Mouse (Mus musculus): ENCODE data around the gene Ttyh3. TPM values are rescaled to one million over a fixed set of nuclear protein-coding genes. Genes with fewer than 3 reads are reported as not detected.

The Ttyh3 gene
- total RNA-seq, 2 experiments from 2014 or later: 7.6 to 7.7 TPM

DNA sequence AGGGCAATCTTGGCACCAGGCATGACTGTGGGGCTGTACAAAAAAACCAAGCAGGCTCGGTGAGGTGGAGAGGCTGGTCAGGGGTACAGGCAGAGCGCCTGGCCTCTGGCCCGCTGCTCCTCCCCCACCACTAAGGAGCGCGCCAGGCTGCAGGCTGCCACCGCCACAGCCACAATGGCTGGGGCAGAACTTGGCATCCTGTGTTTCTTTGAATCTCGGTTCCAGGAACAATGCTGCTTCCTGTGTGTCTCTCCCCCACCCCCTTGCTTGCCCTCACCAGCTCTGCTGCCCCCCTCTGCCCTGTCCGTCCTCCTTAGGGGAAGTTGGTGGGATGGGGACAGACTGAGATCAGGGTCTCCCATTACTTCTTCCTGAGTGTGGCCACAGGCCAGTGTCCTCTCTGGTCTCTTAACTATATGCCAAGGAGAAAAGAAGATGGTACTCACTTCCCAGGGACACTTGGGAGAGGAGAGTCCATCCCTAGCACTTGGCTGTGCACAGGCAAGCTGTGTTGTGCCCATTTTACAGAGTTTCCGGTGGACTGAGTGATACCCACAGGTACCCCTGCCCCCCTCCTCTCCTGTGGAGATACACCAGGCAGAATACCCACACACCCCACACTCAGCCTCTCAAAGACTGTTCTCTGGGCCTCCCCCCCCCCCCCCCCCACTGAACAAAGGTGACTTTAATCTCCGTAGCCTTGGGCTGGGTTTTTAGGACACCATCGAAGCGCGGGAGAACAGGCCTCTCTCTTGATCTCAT, 39.1 kb downstream of the Ttyh3 start:
- peak; percentile 53 to 69 for DNase-seq

DNA sequence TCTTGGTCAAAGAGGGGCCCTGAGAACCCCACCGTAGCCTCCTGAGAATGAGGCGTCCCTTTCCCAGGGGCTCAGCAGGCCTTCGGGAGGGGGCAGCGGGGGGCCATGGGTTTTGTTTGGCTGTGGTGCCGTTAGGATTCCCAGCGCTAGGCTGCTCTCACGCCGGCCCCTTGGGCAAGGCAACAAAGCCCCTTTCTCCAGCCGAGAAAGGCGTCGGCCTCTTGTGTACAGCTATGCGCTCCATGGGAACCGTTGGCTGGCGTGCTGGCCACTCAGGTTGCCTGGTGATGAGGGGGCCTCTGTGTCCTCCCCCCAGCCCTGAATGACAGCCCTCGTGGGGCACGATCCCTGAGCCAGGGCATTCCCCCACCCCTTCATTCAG, 40.2 kb downstream of the Ttyh3 start:
- peak in 1 of 2 experiments; percentile 35 for DNase-seq

DNA sequence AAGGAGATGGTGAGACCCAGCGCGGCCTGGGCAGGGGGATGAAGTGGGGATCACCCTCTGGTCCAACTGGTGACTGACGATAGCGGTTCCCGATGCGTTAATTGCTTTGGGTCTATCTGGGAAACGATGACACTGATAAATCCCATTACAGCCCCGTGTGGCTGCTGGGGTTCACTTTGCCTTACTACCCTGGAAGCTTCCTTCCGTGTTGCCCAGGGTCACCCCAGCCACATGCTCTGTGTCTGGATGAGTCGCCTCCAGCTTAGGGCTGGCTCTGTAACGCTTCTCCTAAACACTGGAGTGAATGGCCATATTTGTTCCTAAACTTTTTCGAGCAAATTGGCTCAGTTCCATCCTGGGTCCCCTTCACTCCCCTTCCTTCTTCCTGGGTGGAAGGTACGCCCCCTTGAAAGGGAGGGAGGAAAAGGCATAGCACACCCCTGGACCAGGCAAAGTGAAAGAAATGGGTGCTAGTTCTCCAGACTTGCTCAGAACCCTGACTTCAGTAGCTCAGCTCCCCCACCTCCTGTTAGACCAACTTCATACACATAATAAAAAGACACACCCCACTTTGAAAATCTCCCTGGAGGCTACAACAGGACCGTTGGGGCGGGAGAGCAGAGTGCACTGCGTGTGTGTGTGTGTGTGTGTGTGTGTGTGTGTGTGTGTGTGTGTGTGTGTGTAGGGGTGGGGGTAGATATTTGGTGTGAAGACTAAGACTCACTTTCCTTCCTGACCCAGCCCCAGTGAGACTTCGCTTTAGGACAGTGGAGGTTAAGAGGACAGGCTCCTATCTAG, 40.8 kb downstream of the Ttyh3 start:
- DNase-seq: peak; percentile 45 to 58

DNA sequence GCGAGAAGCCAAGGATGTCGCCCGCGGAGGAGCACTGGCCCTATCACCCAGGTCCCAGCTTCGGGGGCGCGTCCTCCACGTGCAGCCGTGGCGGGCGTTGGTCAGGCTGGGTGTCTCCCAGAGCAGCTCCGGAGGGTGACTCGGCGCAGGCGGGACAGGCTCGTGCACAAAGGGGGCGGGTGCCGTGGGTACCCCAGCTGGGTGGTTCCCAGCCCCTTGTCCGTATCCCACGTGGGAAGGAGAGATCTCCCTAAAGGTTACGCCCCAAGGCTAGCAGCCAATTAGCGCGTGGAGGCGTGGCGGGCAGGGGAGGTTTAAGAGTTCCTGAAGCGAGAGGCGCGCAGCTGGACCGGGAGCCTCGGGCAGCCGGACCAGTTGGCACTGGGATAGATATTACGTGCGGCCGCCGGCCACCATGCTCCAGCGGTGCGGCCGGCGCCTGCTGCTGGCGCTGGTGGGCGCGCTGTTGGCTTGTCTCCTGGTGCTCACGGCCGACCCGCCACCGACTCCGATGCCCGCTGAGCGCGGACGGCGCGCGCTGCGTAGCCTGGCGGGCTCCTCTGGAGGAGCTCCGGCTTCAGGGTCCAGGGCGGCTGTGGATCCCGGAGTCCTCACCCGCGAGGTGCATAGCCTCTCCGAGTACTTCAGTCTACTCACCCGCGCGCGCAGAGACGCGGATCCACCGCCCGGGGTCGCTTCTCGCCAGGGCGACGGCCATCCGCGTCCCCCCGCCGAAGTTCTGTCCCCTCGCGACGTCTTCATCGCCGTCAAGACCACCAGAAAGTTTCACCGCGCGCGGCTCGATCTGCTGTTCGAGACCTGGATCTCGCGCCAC, 41.6 kb downstream of the Ttyh3 start, which contains the start of gene Lfng:
Gene Lfng (plus strand): TSS at position 320 of the 835 bp plus-strand sequence.
- DNase-seq: peak; percentile 95 to 97

DNA sequence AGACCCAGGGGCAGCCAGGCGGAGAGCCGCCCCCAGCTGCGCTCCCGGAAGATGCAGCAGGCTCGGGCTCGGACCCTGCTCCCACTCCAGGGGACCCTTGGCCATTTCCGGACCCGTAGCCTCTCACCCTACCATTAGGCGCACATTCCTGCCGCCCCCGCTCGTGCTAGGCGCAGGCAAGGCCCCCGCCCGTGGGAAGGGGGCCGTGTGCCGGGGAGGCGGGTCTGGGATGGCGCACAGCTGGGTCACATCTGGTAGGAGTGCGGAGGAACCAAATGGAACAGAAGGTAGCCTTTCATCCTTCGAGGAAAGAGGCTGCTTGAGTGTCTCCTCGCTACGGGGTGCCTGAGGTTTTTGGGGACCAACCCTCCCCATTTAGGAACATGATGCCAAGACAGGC, 42.4 kb downstream of the Ttyh3 start:
- no peak for DNase-seq

DNA sequence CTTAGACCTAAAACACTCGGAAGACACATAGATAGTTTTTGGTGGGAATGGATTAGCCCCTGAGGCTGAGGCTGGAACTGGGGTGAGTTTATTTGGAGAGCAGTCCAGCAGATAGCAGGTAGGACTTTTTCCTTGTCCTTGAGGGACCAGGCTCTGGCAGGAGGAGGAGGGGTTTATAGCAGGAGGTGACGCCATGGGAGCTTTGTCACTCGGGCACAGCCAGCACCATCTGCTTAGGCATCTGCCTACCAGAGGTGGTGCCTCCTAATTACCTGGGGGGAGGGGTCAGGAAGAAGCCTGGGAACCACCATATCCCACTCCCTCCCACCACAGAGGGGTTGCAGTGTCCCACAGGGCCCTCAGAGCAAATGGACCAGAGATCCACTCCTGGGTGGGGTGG, 43.6 kb downstream of the Ttyh3 start:
- no peak for DNase-seq

DNA sequence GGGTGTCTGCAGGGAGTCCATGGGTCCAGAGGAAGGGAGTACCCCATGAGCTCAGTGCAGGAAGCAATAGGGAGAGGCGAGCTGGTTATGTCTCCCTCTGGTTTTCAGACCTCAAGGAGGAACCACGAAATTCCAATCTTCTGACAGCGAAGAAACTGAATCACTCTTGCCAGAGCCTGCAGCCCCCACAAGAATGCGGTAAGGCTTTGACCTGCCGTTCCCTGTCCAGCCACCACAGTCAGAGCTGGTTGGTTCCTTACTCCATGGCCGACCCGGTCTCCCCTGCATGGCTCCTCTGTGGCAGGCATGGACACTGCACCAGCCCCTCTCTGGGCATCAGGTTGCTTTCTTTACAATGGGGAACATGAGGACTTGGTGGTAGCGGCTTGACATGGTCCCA, 44.4 kb downstream of the Ttyh3 start:
- no peak for DNase-seq

DNA sequence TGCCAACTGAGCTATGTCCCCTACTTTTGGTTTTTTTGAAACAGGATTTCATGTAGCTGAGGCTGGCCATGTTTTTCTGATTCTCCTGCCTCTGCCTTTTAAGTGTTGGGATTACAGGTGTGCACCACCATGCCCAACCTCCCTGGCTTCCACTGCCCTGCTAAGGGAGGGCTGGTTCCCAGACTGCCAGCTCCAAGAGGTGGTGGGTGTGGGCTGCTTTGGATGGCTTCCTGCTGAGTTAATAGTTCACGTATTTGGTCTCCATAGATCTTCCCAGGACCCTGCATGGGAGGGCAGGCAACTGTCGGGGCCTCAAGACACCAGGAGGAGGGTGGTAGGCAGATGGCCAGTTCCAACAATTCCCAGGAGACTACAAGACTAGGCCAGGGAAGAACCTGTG, 46.3 kb downstream of the Ttyh3 start:
- no peak for DNase-seq

DNA sequence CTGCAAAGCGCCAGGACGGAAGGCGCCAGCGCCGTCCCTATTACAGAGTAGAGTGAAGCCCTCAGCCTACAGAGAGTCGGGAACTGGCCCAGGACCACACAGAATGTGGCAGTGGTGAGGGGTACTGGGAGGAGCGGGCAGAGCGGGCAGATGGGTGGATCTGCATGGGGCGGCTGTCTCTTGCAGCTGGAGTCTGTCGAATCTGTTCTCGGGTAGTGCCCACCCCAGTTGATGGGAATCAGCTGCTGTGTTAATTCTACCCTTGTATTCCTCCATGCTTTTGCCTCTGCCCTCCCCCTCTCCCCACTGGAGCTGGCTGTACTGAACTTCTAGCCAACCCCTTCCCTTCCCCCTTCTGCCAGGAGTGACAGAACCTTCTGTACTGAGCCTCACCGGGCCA, 47.1 kb downstream of the Ttyh3 start:
- DNase-seq: no peak

DNA sequence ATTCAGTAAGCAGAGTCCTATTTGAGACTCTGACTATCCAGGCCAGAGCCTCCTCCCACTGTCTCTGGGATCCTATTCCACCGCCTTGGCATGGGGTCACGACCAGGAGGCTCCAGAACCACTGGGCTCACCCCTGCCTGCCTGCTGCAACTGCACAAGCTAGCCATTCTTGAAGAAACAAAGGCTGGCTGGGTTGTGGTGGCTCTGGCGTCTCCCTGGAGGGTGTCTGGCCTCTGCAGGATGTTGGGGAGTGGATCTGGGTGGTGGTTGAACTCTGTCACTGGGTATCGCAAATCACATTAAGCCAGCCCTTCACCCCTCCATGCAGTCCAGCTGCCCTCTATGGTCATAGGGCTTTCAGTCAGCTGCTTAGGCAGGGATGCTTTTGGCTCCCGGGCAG, 48.9 kb downstream of the Ttyh3 start:
- DNase-seq: no peak

DNA sequence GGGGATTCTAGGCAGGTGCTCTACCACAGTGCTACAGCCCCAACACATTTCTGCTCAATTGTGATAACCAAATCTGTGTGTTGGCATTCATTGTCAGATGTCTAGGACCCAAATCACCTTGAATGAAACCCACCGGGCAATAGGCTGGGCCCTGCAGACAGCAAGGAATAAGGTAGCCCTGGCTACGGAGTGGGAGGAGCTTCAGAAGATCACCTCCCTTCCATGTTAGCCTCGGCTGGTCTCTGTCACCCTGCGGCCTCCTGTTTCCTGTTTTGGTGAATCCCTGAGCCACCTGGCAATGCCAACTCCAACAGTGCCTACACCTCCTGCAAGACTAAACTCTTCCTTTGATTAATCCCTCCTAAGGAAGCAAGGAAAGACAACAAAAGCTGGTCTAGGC, 51.0 kb downstream of the Ttyh3 start:
- no peak for DNase-seq

DNA sequence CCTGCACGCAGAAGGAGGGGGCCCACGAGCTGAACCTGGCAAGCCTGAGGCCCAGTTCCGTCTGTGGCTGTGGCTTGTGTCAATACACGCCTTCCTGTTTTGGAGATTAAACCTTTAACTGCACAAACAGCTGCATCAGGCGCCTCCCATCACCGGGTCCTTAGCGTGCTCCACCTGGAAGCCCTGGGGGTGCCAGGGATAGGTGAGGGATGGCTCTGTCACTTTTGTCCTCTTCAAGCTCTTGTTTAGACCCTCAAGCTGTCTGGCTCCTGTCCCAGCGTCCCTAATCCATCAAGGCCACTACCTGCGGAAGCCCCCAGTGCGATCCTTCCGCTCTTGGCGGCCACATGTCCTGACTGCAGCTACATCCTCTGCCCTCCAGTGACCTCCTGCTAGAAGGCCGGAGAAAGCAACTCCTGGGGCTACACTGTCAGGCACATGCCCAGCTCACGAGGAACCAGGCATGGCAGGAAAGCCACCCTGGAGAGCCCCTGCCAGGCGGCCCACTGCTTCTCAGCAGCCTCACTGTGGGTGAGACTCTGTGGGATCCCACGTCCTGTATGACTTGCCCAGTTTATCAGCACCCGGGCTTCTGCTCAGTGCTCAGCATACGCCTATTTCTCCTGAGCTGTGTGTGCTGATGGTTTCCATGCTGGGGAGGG, 51.8 kb downstream of the Ttyh3 start:
- DNase-seq: peak; percentile 57 to 68

DNA sequence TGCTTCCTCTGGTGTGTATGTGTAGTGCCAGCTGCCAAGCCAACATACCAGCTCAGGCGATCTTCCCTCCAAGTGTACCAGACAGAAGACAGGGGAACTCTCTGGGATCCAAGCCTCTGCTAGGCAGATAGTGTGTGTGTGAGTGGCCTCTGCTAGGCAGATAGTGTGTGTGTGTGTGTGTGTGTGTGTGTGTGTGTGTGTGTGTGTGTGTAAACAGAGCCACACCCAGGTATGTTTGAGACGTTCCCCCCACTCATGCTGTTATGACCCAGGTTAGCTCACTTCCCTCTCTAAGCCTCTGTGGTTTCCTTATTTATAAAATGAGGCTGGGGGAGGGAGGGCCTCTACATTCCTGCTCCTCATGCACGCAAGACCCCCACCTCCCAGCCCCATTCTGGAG, 52.4 kb downstream of the Ttyh3 start:
- no peak for DNase-seq

DNA sequence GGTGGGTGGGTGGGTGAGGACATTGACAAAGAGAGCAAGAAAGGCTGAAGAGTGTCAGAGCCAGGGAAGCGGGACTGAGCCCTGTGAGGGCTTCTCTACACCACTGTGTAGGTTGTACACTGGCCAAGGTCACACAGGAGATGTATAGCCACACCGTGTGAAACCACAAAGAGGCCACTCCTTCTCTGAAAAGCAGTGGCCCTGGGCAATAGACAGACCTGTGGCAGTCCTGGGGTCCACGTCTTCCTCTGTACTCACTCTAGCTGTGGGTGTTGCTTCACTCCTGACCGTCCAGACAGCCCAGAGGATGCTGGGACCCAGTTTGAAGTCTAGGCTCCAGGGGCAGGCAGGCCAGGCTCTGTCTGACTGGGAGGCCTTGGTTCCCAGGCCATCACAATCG, 54.0 kb downstream of the Ttyh3 start:
- no peak for DNase-seq

DNA sequence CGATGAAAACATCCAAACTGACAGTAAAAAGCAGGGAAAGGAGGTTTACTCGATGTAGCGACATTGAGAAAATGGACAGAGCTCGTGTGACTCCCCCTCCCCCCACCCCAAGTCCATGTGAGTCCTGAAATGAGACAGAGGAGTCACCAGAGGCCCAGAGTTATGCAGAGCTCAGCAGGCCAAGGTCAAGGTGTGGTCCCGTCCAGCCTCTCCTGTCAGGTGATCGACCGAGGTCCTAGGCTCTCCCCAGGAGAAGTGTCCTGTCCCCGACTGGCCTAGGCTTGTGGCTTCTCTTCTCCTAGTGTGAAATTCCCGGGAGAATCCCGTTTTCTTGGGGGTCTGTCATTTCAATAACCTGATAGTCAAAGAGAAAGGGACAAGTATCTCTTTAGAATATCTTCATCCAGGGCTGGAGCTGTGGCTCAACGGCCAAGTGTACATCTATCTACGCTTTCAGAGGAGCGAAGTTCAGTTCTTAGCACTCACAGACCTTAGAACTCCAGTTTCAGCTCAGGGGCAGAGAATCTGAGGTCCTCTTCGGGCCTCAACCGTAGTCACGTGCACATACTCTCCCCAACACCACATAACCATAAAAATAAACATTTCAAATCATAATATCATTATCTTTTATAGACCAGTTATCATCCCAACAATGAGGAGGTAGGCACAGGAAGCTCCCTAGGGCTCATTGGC, 59.6 kb downstream of the Ttyh3 start:
- no peak for DNase-seq

DNA sequence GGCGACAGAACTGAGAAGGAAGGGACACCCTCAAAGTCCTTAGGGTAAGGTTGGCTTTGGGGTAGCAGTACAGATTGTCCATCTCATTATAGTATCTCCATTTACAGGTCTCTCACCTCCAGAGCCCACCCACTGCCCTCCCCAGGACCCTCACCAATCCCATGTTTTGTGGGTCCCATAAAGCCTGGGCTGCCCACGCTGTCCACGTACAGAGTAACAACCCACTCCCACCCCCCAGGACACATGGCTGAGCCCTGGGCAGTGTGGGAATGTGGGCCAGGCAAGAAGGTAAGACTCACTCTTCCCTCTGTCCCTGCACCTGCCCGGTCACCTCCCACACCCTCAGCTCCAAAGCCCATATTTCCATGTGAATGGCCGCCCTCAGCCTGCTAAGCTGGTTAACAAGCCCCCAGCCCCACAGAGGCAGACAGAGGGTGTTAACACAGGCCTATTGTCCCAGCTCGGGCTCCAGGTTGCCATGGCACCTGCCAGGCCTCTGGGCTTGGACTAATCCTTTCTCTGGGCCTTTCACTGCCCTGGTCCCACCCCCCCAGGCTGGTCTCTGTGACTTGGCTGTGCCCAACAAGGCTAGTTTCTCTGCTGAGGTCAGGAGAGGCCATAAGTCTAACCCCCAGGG, 65.0 kb downstream of the Ttyh3 start:
- no peak for DNase-seq

DNA sequence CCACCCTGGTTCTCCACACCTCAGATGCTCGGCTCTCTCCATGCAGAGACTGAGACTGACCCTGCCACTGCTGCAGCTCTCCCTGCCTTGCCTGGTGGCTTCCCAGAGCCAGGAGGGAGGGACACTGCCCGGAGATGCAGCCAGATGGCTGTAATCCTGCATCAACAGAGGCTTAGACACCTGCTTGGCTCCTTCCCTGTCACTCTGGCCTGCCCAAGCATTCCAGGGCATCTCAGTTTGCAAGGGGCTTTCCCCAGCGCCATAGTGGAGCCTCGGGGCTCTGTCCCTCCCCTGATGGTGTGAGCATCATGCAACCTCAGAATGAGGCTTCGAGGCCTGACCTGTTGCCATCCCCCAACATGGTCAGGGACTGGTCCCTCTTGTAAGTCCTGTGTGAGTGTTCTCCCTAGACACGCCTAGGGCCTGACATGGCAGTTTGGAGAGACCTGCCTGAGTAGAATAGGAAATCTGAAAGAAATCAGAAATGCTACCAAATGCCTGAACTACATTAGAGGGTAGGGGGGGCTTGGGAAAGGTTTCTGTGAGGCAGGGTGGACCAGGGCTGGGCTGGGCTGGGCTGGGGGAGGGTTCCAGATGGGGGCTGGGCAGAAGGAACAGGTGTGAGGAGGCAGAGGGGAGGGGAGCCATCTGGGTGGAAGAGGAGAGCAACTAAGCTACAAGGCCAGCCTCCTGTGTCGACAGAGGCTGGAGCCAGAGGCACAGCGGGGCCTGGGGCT, 65.7 kb downstream of the Ttyh3 start:
- no peak for DNase-seq

DNA sequence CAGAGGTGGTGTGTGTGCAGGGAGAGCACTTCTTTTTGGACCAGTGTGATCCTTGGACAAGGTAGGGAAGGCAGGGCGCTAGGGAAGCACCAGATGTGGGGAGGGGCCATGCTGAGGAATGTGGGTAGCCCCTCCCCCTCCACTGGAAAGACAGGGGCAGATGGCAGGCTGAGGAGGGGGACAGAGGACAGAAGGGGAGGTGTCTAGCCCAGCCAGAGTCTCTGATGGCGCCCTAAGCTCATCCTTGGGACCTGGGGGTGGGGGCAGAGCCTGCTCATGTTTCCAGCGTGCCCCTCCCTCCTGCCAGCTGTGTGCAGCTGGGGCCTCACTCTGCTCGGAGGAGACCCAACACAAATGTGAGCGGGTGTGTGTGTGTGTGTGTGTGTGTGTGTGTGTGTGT, 67.3 kb downstream of the Ttyh3 start:
- no peak for DNase-seq

DNA sequence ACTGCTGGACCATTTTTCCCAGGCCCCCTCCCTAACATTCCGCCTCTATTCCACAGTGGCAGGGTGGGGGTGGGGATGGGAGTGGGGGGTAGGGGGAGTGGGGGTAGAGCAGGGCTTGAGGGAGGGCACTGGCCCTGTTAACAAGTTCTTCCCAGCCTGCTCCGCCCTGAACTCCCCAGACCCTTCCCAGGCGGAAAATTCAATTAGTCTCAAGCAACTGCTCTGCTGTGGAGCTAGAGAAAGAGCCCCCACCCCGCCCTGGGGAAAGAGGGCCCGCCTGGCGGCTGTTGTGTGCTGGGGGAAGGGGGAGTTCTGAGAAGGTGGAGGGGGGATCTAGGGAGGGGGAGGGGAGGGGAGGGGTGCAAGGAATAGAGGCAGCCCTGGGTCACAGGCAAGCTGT, 69.1 kb downstream of the Ttyh3 start:
- no peak for DNase-seq

DNA sequence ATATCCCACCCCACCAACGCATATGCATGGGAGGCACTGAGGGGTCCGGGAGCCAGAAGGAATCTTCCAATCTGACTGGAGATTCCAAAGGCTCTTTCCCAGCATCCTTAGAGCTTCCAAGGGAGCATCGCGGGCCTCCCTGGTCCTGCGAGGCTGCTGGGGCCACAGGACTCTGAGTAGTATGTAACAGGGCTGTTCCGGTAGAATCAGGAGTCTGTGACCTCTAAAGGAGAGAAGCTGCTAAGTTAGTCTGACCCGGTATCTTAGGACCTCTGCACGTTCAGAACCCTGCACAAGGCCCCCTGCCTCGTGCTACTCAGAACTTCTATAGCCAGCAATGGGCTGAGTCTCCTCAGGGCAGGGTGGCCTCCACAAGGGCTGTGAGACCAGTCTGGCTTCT, 69.6 kb downstream of the Ttyh3 start:
- DNase-seq: no peak

Data from heart, adult 18-20 months (tissue).